Mouse (Mus musculus) frontal cortex, adult (tissue): Measurements from ENCODE around the gene Gm10271.

Experiments
- ATAC-seq: cut with Nextera tagmentation; 2 replicates; pipeline ENCODE4 v1.9.2; 2017; ENCODE audit warnings: mild to moderate bottlenecking, moderate library complexity, mixed read lengths; ENCODE audit not compliant: low TSS enrichment

The Gm10271 gene

DNA sequence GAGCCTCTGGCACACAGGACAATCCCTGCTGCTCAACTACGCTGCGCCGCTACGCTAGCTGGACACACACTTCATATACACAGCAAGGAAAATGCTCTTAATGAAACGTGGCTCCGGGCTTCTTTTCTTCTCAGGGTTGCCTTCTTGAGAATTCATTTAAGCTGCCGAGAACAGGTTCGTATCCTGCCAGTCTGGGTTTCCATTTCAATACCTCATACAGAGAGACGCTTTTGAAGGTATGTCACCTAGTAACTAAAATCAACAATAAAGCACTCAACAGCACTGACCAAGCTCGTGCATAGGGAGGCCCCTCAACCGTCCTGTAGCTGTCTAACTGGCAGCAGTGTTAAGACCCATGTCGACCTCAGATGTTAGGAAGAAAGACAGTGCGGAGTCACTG is 40.0 kb downstream of the Gm10271 start:
- 0 out of 2 replicates have a peak, but pooled peaks have one; percentile 2 for ATAC-seq

DNA sequence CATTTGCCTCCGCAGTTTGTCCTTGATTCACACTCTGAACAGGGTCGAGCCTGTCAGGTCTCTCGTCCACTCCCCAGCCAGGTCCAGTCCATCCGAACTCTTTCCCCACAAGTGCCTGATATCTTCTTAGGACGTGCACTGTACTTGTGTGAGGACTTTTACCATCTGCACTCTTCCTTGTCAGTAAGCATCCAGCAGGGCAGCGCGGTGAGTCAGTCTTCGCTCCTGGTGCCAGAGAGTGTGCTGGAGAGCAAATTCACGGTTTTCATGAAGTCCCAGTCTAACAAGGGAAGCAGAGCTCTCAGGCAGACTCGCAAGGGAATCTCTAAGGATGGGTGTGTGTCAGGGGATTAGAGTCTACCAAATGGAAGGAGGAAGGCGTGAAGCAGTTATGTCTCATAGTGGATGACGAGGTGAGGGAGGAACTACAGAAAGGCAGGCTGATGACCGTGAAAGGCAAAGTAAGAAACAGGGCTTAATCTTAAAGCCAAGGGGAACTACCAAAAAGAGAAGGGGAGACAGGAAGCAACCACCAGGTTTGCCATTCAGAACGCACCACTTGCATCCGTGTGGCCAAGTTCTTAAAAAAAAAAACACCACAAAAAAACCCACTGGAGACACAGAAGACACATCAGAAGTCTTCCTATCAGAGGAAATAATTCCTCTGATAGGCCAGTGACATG is 40.8 kb downstream of the Gm10271 start:
- peak; percentile 90 for ATAC-seq

DNA sequence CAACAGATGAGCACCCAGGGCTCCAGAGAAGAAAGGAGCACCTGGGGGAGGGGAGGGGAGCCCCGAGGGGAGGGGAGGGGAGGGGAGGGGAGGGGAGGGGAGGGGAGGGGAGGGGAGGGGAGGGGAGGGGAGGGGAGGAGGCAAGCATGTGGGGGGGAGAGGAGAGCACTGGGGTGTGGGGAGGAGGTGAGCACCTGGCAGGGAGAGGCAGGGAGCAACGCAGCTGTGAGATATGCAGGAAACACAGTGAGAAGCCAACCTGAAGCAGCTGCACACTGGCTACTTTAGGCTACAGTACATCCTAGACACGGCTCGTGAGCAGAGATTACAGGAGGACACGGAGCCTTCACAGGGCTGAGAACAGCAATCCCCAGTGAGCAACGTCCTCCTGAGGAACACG is 41.5 kb downstream of the Gm10271 start:
- no peak for ATAC-seq

DNA sequence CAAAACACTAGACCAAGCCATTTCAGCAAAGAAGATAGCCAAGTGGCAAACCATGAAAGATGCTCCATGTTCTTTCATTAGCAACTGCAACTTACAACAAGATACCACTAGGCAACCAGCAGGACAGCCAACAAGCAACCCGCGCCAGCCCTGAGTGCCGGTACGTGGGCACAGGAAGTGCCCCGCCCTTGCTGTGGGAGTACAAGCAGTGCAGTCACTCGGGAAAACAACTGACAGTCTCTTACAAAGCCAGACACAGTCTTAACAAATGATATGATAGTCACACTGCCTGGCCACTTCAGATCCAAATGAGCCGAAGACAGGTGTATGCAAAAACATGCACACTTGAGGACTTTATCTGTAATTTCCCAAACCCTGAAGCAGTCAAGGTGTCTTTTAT is 41.9 kb downstream of the Gm10271 start:
- ATAC-seq = peak; percentile 56

DNA sequence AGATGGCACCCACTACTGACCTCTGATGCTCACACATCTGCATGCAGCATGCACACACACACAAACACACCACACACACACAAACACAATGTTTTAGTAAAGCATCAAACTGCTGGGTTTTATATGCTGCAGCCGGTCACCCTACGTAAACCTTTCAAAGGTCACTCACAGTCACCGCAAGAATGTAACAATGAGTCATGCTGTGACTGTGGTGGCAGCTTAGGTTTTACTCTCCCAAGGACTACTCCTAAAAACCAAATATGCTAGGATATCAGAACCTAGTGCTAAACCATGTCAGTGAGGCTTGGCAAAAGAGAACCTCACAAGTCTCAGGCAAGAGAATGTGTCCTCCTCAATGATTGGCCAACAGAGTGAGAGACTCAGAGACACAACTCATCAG is 43.6 kb downstream of the Gm10271 start:
- ATAC-seq = no peak

DNA sequence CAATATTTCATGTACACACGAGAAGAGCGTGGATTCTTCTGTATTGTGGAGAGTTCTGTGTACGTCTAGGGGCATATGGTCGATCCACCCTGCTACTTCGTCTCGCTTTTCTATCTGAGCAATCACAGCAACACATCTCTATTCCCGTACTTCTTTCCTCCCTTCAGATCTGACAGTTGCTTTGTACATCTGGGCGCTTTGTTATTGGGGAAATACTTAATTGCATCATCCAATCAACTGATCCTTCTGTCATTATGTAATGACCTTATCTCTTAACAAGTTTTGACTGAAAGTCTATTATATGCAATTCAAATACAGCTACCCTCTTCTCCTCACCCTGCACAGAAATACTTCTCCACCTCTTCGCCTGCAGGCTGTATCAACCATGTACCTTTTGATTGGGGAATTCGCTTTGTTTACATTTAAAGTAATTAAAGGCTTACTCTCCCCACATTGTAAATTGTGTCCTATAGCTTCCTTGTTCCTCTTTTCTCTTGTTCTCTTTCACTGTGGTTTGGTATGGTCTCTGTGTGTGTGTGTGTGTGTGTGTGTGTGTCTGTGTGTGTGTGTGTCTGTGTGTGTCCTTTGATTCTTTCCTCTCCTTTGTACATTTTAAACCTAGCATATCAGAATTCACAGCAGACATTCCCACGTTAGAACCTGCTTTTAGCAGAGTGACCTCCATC is 45.8 kb downstream of the Gm10271 start:
- ATAC-seq = no peak

DNA sequence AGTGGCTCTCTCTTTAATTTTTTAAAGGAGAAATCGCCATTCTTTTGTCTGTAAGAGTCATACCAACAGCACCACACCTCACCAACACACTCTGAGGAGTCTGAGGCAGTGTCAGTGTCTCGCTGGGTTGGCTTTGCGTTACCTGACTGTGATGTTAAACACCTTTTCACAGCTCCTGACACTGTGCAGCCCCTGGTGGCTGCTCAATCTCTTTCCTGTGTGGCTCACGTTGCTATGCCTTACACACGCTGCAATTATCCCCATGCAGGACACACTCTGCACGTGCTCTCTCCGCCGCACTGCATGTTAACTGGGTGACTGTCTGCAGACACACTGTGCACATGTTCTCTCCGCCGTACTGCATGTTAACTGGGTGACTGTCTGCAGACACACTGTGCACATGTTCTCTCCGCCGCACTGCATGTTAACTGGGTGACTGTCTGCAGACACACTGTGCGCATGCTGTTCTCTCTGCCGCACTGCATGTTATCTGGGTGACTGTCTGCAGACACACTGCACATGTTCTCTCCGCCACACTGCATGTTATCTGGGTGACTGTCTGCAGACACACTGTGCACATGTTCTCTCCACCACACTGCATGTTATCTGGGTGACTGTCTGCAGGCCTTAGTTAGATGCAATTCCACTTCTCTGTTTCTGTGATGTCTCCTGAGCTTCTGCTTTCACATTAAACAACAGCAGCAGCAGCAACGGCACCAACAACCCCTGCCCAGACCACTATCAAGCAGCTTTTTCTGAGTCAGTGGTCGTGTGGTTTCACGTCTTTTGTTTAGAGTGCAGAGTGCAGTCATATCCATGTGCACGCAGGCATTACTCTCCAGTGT is 48.5 kb downstream of the Gm10271 start:
- ATAC-seq = no peak

DNA sequence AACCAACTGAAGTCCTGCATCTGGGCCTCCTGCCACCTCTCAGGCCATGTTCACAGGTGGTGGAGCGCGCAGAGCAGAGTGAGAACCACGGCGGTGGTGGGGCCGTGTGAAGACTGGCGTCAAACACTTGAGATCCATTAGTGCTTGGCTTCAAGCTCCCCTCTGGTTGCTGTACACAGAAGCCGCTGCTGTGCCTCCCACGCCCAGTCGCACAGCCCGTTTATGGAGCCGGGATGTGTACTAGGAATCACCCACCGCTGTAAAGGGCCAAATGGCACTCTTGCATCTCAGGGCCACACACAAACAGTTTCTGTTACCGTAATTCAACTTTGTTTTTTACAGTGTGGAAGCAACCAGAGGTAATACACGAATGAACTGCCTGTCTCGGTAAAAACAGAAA is 50.2 kb downstream of the Gm10271 start:
- no peak for ATAC-seq

DNA sequence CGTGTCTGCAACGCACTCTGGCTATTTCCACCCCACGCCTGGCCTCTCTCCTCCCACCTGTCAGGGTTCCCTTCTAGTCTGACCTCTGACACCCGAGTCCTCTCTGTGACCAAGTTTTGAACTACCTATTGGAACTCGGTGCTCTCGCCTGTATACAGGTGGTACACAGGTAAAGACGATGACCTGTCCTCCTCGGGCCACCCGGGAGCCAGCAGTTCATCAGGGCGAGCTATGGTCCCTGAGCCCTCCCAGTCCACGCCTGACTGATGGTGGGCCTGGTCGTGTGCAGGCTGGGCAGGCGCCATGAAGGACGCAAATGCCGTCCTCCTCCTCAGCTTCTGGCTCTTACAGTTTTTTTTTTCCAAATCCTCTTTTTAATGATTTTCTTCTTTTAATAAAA is 51.0 kb downstream of the Gm10271 start:
- no peak for ATAC-seq

DNA sequence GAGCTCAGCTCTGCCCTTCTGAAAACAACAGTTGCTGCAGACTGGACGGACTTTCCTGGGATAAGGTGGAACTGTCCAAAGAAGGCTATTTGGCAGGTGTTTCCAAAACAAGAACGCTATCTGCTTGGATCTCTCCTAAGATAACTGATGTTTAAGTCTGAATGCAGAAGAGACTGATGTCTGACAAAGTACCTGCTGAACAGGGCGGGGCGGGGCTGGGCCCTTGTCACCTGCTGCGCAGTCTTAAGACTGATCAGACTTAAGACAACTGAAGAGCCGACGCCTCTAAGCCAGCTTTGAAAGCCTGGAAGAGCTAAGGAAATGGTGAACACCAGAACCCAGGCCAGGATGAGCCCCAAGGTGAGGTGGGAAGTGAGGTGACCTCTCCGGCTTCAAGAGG is 51.8 kb downstream of the Gm10271 start:
- no peak for ATAC-seq

DNA sequence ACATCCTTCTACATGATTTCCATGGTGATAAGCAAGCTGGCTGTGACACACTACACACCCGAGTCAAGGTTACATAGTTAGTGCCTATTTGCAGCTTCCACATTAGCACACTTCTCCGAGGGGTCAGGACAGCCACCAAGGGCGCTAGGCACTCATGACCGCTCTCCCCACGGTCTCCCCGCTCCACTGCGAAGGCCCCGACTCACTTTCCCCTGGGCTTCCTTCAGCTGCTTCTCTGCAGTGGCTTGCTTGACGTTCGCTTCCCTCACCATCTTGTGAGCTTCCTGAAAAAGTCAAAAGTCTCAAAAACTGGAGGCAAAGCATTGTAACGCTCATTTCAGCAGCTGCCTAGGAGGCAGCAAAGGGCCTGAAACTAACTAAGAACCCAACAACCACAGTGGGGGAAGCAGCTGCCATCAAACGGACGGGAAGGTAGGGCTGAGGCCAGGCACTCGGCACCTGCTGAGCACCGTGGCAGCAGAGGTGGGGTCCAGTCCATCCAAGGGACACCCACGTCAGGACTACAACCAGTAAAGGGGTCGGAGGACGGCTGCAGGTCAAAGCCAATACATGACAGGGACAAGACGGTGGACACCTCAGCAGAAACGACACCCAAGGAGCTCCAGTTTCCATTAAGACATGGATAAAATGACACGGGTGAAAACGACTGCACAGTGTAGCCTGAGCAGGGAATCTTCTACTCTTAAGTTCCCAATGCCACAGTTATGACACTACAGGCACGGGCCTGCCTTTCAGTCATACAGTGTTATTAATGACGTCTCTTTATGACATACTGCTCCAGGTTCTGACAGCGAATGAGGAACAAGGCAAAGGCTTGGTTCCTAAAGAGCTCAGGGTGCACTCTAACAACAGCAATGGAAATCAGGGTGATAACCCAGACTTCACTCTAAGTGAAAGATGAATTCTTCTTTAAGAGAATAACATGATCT is 52.8 kb downstream of the Gm10271 start:
- no peak for ATAC-seq

DNA sequence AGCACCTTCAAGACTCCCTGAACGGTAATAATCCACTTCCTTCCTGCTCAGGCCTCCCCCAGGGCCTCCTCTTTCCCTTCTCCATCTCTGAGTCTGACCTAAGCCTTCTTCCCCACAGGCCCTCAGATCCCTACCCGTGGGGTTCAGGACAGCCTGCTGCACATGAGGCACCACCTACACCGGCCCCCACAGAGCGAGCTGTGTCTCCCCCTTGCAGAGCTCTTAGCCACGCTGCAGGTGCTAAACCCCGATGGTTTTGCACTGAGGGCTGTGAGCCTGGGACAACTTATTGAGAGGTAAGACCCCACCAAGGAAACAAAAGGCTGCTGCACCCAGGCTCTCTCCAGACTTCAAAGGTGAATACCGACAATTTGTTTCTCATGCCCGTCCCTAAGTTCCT is 55.8 kb downstream of the Gm10271 start:
- ATAC-seq = no peak

DNA sequence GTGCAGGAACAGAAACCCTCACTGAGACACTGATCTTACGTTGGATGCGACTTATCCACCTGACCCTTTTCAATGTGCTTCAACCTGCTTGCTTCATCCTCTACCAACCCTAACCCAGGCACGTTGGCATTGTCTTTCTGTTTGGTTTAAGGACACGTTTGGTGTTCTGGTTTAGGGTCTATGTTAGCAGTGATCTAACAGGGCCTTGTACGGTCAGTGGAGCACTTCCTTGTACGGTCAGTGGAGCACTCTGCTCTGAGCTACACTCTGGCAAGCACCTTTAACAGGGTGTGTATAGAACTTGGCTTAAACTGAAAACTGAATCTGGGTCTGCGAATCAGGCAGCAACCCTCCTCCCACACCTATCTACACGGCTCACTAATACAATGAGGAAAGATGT is 57.1 kb downstream of the Gm10271 start:
- no peak for ATAC-seq

DNA sequence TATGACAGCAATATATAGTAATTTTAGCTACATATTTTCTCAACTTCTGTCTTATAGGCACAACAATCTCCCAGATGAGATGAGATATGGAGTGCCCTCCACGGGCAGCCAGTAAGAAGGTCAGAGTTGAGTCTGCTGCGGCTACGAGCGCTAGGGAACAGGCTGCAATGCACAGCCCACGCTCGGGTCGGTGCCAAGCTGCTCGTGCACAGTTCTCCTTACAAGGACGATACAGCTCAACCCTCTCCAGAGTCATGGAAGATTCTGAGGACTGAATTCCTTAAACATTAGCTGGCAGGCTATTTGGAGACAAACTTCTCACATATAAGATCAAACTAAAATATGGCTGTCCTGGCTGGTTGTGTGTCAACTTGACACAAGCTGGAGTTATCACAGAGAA is 57.8 kb downstream of the Gm10271 start:
- ATAC-seq = no peak

DNA sequence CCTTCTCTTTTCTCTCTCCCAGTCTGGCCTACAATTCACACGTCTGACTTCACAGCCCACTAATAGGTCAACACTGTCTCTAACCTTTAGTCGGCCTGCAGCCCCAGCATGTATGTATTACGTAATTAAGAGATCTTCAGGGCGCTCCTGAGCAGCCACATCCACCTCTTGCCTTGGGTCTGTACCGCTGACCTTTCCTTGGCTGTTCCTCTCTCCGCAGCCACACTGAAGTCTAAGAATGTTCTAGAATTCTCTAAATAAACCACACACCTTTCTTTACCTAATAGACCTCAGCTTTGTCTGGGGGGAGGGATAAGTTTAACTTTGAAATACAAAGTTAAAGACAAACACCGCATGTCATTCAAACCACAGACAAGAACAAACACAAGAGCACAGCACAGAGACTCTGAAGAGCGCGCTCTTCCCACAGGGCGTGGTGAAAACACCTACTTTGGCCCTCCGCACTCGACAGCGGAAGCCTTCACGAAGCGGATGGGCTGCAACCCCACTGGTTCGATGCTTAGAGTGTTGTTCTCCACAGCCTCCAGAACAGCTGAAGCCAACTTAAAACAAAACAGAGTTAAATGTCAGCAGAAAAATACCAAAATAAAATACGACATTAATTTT is 58.6 kb downstream of the Gm10271 start:
- no peak for ATAC-seq

DNA sequence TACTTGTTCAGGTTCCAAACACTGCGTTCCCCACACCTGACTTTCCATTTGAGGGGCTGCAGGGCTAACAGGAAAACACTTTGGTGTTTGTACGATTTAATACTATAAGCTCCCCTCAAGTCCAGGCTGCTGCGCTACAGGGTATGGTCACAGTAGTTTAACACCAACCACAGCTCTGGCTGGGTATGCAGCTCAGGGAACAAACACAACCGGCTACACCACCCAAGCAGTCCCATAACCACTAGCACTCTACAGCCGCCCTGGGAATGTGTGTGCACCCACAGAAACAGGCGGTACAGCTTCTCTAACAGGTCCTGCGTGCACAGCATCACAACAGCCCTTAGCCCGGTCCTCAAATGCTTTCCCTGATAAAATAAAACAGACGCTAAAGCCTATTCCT is 59.6 kb downstream of the Gm10271 start:
- no peak for ATAC-seq

DNA sequence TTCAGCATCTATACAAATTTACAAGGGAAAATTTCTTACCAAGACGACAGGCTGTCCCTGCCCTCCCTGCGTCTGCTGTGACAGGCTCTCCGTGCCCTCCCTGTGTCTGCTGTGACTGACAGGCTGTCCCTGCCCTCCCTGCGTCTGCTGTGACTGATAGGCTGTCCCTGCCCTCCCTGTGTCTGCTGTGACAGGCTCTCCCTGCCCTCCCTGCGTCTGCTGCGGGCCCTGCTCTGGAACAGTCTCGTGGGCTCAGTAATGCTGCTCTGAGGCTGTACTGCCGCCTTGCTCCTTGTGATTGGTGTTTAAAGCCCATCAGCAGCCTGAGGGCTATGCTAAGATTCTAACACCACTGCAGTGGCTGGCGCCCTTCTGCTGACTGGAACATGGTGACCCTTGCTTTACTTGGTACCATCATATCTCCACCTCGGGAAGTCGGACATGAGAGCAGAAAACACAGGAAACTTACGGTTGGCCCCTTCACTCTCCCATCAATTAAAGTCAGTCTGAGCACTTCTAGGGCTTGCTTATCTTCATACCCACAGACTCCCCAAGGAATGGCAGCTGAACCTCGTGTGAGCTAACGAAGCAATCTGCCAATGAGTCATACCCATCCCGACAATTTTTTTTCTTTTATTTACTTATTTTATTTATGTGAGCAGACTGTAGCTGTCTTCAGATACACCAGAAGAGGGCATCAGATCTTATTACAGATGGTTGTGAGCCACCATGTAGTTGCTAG is 63.3 kb downstream of the Gm10271 start:
- ATAC-seq = no peak
